Mouse (Mus musculus) adrenal gland, adult 8-10 months (tissue): ENCODE results near the gene Srd5a2. TPM values are rescaled to one million over a fixed set of nuclear protein-coding genes. Genes with fewer than 3 reads are reported as not detected.
A peak's percentile ranks its signal among the peaks of the same experiment; 100 is the strongest.
"Not testable (repeated sequence)": the region's sequence is repeated elsewhere in the genome, so short reads cannot be mapped to it uniquely, and the experiment has no call there.

Experiments
- DNase-seq: peaks from one replicate; pipeline ENCODE4 v3.0.0; 2022
- total RNA-seq, 4 experiments: library from RNA; stranded (reverse); gene quantifications; 2 replicates each; pipeline ENCODE4 v1.2.4; 2022

The Srd5a2 gene
- total RNA-seq: 1,000 to 10,000 TPM in 2 of 4 experiments, 100 to 1,000 TPM in 2; 113 to 4,046 (median 2,061) TPM

DNA sequence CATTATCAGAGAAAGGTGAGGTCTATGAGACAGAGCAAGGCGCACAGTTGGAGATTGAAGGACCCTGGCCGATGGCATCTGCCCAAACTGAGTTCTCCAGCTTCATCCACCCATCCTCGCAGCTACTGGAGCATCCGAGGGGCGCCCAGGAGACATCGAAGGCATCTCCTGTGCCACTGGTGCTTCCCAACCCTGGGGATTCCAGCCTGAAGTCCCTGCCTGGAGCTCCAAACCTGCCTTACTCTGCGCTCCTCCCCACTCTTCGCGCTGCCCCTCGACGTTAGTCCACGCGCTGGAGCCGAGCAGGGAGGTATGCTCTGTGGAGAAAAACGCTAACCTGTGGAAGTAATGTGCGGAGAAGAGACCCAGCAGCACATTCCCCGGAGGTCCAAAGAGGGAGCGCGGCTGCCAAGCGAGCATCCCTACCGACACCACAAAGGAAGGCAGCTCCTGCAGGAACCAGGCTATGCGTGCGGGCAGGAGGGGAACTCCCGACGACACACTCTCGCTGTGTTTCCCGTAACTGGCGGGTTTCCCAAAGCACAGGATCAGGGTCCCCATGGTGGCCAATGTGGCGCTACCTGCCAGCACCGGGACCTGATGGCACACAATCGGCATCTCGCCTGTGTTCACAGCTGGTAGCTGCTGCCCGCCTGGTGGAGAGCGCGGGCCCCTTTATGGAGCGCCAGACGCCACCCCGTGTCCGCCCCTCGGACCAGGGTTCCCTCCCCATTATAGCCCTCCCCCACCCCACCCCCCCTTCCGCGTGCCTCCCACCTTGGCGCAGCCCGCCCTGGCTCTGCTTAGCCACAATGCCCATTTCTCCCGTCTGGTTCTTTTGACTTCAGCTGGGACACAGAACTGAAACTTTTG is at the start of gene Srd5a2:
Gene Srd5a2 (minus strand): TSS at position 707 of the 873 bp plus-strand sequence.
- no peak for DNase-seq

DNA sequence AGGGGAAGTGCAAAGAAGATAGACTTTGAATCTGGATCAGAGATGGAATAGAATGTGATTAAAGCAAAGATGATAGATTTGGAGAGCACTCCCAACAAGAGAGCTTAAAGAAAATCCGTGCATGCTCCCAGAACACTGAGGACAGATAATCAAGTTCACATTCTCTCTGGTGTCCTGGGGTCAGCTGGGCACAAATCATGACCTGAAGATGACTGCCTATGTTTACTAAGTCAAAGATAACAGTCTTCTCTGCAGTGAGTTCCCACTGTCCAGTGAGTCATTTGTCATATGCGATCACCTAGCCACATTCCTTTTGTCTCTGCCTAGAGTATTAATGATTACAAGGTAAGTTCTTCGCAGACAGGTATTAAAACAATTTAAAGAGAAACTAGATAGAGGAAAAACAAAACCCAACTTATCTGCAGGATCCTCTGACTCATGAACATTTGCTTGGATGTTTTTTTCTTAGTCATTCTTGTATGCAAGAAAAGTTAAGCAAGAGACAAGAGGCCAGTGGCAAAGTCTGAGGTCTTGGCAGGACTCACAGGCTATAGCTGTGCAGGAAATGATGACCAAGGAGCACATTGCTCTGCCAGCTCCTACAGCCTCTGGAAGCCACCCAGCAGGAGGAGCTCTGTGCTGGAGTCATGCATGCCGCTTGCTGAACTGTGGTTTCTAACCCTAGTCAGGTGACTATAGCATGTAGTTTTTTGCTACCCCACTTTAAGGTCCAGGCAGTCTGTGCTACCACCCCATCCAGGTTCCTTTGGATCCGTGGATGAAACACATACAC is 41.4 kb upstream of the Srd5a2 start:
- peak; percentile 88 for DNase-seq

- peak; percentile 89 for DNase-seq
Observed at GRCm38 (mm10) chr17:74088016-74088415, 40.3 kb upstream of the Srd5a2 start.

- no peak for DNase-seq
Observed at GRCm38 (mm10) chr17:74083370-74083769, 35.7 kb upstream of the Srd5a2 start.

DNA sequence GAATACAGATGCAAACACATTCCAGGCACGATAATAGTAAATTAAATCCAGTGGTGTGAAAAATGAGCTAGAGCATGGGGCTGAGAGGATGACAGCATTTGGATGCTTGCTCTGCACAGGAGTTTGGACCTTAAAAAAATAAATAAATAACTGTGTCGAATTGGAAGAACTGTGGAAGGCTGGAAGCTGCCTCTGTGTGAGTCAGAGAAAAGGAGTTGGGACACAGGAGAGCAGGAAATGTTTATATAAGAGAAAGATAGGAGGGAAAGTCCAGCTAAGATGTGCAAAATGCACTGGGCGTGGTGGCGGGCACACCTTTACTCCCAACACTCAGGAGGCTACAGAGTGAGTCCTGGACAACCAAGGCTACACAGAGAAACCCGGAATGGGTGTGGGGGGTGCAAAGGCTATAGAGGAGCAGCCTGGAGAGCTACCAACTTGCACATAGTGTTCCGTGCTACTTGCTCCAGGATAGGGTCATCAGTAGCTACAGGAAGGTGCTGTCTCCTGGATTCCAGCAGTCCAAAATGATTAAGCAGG is 32.4 kb upstream of the Srd5a2 start:
- DNase-seq: no peak

- DNase-seq: no peak
Observed at GRCm38 (mm10) chr17:74078776-74079495, 31.2 kb upstream of the Srd5a2 start.

DNA sequence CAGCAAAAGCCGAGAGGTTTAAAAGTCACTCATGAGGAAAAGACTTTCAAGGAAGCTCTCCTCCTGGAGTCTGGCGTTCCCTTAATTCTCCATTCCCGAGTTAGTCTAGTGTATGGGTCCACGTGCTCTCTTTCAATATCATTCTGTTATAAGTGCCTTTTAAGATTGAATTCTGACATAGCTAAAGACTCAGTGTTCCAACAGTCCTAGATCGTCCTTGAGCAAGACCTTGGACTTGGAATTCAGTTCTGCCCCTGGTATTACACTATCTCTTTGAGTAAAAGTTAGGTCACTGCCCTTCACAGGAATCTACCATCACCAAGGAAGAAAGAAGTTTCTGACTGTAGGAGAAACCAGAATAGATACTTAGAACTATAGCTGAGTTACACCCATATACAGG is 25.4 kb upstream of the Srd5a2 start:
- DNase-seq: not testable (repeated sequence)

DNA sequence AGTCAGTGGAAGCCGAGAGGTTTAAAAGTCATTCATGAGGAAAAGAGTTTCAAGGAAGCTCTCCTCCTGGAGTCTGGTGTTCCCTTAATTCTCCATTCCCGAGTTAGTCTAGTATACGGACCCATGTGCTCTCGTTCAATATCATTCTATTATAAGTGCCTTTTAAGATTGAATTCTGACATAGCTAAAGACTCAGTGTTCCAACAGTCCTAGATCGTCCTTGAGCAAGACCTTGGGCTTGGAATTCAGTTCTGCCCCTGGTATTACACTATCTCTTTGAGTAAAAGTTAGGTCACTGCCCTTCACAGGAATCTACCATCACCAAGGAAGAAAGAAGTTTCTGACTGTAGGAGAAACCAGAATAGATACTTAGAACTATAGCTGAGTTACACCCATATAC is 15.0 kb upstream of the Srd5a2 start:
- not testable (repeated sequence) for DNase-seq

- DNase-seq: no peak
Observed at GRCm38 (mm10) chr17:74048229-74048816, 607 bp upstream of the Srd5a2 start.

GRCm38 (mm10) chr17:74043754-74044153 is 4.0 kb downstream of the Srd5a2 start:
- peak; percentile 53 for DNase-seq

DNA sequence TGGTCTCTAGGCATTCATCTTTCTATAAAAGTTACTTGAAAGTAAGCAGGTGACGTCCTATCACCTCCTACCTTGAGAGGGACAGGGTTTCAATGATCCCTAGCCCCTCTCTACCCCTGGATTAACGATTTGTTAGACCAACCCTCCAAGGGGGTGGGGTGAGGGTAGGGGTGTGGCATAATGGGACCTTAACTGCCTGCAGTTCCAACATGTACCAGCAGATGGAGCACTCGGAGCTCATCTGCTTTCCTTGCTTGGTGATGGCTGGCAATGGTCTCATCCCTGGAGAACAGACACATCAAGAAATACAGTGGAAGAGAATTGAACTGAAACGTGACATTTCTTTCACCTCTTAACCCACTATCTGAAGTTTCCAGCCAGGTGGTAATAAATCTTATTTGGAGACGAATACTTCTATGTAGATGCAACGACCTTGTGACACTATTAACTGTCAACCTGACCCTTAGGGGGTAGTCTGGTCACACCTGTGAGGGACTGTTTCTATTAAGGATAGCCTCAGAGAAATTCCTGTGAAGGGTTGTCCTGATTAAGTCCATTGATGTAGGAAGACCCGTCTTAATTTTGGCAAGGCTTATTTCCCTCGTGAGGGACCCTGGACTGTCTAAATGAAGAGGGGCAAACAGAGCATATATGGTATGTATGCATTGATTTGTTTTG is 27.1 kb downstream of the Srd5a2 start:
- DNase-seq: peak; percentile 75

DNA sequence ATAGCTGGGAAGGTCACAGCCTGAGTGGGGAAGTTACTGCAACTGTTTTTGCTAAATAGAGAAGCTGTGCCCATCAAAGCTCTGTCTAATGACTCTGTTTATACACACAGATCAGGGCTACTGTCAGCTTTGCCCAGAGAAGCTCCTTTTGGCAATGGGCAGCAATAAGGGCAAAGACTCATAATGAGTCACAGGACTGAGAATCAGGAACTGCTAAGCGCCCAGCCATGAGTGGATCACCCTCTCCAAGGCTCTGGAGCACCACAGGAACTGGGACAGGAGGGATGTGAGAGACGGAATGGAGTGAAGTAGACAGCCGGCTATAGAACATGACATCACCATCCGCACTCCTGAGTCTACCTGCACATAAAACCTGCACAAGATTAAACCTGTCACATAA is 29.4 kb downstream of the Srd5a2 start:
- peak; percentile 62 for DNase-seq

DNA sequence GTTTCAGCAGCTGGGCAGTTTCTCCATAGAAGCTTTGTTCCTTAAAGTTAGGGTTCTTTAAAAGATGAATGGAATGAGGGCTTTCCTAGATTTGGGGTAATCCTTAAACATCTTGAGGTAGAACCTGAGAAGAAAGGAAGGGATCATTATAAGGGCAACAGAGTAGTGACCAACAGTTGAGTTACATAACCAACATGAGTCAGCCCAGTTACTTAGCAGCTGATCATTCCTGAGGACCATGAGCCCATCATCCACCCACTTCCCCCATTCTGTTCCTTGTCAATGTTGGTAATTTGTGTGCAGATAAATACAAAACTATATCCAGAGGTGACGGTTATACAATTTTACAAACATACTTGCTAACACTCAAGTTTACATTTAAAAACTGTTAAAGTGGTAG is 30.1 kb downstream of the Srd5a2 start:
- DNase-seq: no peak

GRCm38 (mm10) chr17:74015128-74015527 is 32.6 kb downstream of the Srd5a2 start:
- no peak for DNase-seq

DNA sequence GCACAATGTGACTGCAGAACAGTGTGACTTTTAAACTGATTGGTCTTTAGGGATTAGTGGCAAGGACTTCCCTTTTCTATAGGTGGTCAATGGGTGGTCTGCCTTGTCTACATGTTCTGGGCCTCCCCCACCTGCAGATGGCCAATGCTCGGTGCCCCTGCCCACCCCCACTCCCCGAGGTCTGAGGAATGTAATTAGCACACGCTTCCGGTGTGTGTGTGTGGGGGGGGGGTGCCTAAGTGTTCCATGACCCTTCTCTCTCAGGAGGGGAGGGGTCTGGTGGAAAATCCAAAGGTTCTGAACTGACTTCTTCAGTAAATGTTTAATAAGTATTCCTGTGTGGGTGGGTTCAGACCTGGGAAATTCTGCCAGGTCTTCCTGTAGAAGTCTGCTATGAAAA is 39.0 kb downstream of the Srd5a2 start:
- DNase-seq: no peak

- DNase-seq: no peak
Observed at GRCm38 (mm10) chr17:74007001-74007400, 40.7 kb downstream of the Srd5a2 start.

- DNase-seq: no peak
Observed at GRCm38 (mm10) chr17:74002396-74002795, 45.3 kb downstream of the Srd5a2 start.

DNA sequence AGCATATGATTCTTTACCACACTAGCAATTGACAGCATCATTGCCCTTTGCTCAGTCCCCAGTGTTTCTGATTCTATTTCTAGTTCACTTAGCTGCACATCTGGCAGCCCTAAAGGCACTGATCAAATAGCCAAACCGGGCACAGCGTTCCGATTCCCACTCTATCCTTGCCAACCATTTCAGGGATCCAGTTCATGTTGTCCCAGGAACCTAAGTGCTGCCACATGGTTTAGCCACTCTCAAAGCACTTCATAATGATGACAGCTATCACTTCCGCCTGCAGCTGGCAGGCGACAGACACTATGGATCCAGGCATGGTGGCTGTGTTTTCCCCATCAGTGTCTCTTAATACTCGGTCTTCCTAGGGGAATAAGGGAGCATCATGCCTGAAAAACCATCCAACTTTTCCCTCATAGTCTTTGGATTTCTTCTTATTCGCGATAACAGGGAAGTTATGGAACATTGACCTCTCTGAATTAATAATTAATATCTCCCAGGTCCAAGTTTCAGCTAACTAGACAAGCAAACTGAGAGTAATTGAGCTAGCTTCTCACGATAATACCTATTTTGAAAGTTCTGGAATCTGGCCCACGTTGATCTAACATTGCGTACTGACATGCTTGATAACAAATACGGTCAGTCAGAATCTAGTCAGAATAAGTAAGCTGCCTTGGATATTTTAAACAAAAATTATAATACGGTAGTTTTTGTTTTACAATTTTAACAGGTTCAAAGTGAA is 51.6 kb downstream of the Srd5a2 start:
- DNase-seq: no peak

DNA sequence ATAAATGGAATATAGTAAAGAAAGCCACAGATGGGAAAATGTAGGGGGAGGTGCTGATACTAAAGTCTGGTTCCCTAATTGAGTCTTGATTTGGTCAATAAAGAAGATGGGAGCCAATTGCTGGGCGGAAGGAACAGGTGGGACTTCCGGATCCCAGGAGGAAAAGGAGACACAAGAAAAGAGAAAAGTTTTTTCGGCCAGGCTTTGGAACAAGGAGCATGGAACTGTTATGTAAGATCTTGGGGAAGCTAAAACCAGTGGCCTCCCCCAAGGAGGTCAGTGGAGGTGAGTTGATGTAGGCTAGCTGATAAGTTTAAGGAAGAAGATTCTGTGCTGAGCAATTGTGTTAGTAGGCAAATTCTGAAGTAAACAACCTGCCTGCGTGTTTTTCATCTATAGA is 56.5 kb downstream of the Srd5a2 start:
- DNase-seq: no peak

GRCm38 (mm10) chr17:73986571-73986970 is 61.1 kb downstream of the Srd5a2 start:
- no peak for DNase-seq

GRCm38 (mm10) chr17:73985936-73986335 is 61.8 kb downstream of the Srd5a2 start:
- no peak for DNase-seq
